Mouse (Mus musculus) C2C12 (cell line): Measurements from ENCODE around the gene Pycr2.

Experiments used
- CEBPB ChIP-seq: IDR thresholded peaks from one replicate; pipeline ENCODE4 v1.6.1; 2011; ENCODE audit warnings: low read depth, mild to moderate bottlenecking, control low read depth, moderate library complexity
- CTCF ChIP-seq: IDR thresholded peaks from one replicate; pipeline ENCODE4 v1.5.1; 2011; ENCODE audit not compliant: control insufficient read depth, insufficient read depth, insufficient read length
- MYOD1 ChIP-seq: IDR thresholded peaks from one replicate; pipeline ENCODE4 v1.6.1; 2011; ENCODE audit warnings: low read depth; ENCODE audit not compliant: control insufficient read depth, insufficient read length
- MYOG ChIP-seq: IDR thresholded peaks from one replicate; pipeline ENCODE4 v1.6.1; 2011; ENCODE audit not compliant: control insufficient read depth, insufficient read length; ENCODE audit errors: extremely low read depth
- USF1 ChIP-seq: IDR thresholded peaks from one replicate; pipeline ENCODE4 v1.6.1; 2011; ENCODE audit warnings: low read depth, mild to moderate bottlenecking, control low read depth, moderate library complexity

DNA sequence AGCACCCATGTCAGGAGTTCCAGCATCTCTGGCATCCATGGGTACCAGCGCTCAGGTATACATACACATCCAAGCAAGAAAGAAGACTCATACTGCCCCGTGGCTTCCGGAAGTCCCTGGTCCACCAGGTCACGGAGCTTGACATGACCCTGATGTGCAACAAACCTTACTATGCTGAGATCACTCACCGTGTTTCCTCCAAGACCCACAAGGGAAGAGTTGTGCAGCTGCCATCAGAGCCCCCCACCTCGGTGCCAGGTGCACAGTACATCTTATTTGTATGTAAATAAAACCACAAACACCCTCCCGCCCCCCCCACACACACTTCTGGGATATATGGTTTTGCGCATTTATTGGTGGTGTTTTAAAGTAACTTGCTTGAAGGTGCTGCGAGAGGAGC, 29.0 kb upstream of the Pycr2 start:
- TF ChIP-seq CTCF (no peak), MYOG (no peak), USF1 (no peak), CEBPB (no peak), MYOD1 (no peak)
